Mouse (Mus musculus) forebrain, embryonic 12.5 days (tissue): ENCODE results near the gene Ldah. TPM values are rescaled to one million over a fixed set of nuclear protein-coding genes. Genes with fewer than 3 reads are reported as not detected.
"Not testable (repeated sequence)": the region's sequence is repeated elsewhere in the genome, so short reads cannot be mapped to it uniquely, and the experiment has no call there.

Experiments
- ATAC-seq: fragments of 200-750 bp; cut with Nextera tagmentation; 2 replicates; pipeline ENCODE4 v1.8.0; 2017; ENCODE audit warnings: moderate TSS enrichment; ENCODE audit not compliant: low FRiP score
- H3K27ac ChIP-seq: fragments of 300-500 bp; sonication (generic); 2 replicates; pipeline ENCODE4 v1.5.1; 2016; ENCODE audit warnings: mild to moderate bottlenecking
- H3K27me3 ChIP-seq: fragments of 300-500 bp; sonication (generic); 2 replicates; pipeline ENCODE4 v1.6.1; 2016; ENCODE audit warnings: mild to moderate bottlenecking
- H3K36me3 ChIP-seq: fragments of 300-500 bp; sonication (generic); replicated peaks from 2 replicates; pipeline ENCODE4 v1.6.1; 2016; ENCODE audit warnings: mild to moderate bottlenecking
- H3K4me1 ChIP-seq: fragments of 300-500 bp; sonication (generic); 2 replicates; pipeline ENCODE4 v1.6.1; 2016
- H3K4me2 ChIP-seq: fragments of 300-500 bp; sonication (generic); 2 replicates; pipeline ENCODE4 v1.6.1; 2016; ENCODE audit warnings: mild to moderate bottlenecking, moderate library complexity
- H3K4me3 ChIP-seq: fragments of 300-500 bp; sonication (generic); replicated peaks from 2 replicates; pipeline ENCODE4 v1.5.1; 2016; ENCODE audit warnings: mild to moderate bottlenecking
- H3K9ac ChIP-seq: fragments of 300-500 bp; sonication (generic); 2 replicates; pipeline ENCODE4 v1.6.1; 2016; ENCODE audit warnings: mild to moderate bottlenecking
- H3K9me3 ChIP-seq: fragments of 300-500 bp; sonication (generic); 2 replicates; pipeline ENCODE4 v1.6.1; 2016
- WGBS: fragments of 180-500 bp; shearing (Covaris S2); methylation state at CpG from one replicate; pipeline ENCODE4 v1.1.7; 2016; 5-methylcytosine and 5-hydroxymethylcytosine counted together
- polyA plus RNA-seq: library from polyadenylated mRNA; unstranded; fragments of >200 nt; fragmentation: Nextera tagmentation; extraction: Ambion mirVana; gene quantifications from 2 replicates; pipeline ENCODE4 v1.2.1, GENCODE M21; 2016

Gene Ldah
- 70.3 and 73.1 TPM in 2 replicates for polyA plus RNA-seq

DNA sequence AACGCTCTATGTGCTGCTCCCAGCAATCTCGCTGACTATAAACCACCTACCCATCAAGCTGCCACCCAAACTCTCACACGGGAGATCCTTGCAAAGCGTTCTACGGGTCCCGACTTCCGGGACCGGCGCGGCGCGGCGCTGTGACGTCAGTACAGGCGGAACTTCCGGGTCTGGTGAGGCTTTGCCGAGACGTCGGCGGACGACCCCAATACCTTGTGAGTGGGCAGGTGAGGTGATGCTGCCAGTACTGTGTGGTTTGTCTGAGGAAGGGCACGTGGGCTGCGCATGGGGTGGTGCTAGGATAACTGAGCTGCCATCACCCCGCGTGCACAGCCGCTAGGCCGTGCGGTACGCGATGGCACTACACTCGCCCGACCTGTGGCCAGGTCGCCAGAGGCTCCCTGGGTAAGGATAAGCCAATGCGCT is at the start of gene Ldah:
TSS of gene Ldah (plus strand) at position 130 of the 426 bp plus-strand sequence.
- H3K27ac ChIP-seq = 0 out of 2 replicates have a peak within 1 kb of the TSS, but pooled peaks have one; percentile 37
- H3K36me3 ChIP-seq = no peaks in the 10 kb centered on the region
- no peaks in the 10 kb centered on the region for H3K4me1 ChIP-seq
- H3K9ac ChIP-seq = peak within 1 kb of the TSS; percentile 63
- ATAC-seq = peak; percentile 99
- peak within 1 kb of the TSS; percentile 69 for H3K4me2 ChIP-seq
- WGBS = under 1% methylated on average over 34 of the region's 34 CpGs
- H3K27me3 ChIP-seq = no peaks in the 10 kb centered on the region
- peak within 1 kb of the TSS; percentile 76 for H3K4me3 ChIP-seq
- H3K9me3 ChIP-seq = no peaks in the 10 kb centered on the region

DNA sequence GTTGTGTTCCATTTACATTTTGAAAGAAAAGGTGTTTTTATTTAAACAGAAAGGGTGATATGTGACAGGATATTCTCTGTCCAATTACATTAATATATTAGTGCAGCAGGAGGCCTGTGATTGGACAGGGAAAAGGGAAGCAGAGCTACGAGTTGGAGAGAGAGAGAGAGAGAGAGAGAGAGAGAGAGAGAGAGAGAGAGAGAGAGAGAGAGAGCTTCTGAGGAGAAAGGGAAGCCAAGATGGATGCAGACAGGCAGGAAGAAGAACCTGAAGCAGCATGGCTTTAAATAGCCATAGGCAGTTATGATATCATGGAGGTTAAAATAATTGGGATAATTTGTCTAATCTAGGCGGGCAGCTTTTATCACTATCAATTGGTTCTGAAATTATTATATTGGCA is 40.2 kb upstream of the Ldah start:
- H3K4me2 ChIP-seq = no peak overlapping the region
- no peaks in the 10 kb centered on the region for H3K4me1 ChIP-seq
- no peaks in the 10 kb centered on the region for H3K9me3 ChIP-seq
- ATAC-seq = no peak
- H3K27ac ChIP-seq = no peak overlapping the region
- H3K4me3 ChIP-seq = no peak overlapping the region
- H3K27me3 ChIP-seq = no peaks in the 10 kb centered on the region
- no peak overlapping the region for H3K9ac ChIP-seq
- 57% methylated on average over 2 of the region's 2 CpGs for WGBS
- no peaks in the 10 kb centered on the region for H3K36me3 ChIP-seq

DNA sequence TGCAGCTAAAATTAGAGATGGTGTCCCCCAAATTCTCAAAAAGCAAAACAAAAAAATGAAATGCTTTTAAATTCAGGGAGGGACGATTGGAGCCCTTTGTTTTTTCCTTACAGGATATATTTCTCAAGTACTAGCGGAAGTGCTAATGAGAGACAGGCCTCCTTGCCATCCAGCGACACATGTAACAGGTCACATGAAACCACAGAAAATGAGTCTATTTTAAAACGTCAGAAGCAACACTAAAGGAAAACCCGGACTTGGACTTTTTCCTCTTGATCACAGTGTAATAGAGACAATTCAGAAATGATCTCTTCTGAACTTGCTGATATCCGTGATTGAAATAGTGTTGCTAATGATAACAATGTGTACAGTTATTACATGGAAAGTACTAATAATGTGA is 27.0 kb upstream of the Ldah start:
- no peak overlapping the region for H3K27ac ChIP-seq
- WGBS = 67% methylated on average over 6 of the region's 6 CpGs
- H3K4me1 ChIP-seq = no peaks in the 10 kb centered on the region
- no peaks in the 10 kb centered on the region for H3K36me3 ChIP-seq
- no peaks in the 10 kb centered on the region for H3K9me3 ChIP-seq
- H3K4me3 ChIP-seq = no peak overlapping the region
- ATAC-seq = no peak
- H3K27me3 ChIP-seq = no peaks in the 10 kb centered on the region
- H3K4me2 ChIP-seq = no peak overlapping the region
- no peak overlapping the region for H3K9ac ChIP-seq

DNA sequence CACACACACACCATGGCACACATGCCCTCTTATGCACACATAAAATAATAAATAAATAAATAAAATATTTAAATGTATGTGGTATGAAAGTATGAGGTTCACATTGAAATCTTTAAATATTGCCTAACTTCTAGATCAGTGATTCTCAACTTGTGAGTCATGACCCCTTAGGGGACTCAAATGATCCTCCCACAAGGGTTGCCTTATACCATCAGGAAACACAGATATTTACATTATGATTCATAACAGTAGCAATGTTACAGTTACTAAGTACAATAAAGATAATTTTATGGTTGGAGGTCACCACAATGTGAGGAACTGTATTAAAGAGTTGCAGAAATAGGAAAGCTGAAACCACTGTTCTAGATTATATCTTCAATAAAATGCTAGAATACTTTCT is 26.2 kb upstream of the Ldah start:
- Histone ChIP-seq H3K4me1 (no peaks in the 10 kb centered on the region), H3K36me3 (no peaks in the 10 kb centered on the region), H3K27me3 (no peaks in the 10 kb centered on the region), H3K4me3 (no peak overlapping the region), H3K9ac (no peak overlapping the region), H3K4me2 (no peak overlapping the region), H3K9me3 (no peaks in the 10 kb centered on the region), H3K27ac (no peak overlapping the region)
- ATAC-seq = no peak

DNA sequence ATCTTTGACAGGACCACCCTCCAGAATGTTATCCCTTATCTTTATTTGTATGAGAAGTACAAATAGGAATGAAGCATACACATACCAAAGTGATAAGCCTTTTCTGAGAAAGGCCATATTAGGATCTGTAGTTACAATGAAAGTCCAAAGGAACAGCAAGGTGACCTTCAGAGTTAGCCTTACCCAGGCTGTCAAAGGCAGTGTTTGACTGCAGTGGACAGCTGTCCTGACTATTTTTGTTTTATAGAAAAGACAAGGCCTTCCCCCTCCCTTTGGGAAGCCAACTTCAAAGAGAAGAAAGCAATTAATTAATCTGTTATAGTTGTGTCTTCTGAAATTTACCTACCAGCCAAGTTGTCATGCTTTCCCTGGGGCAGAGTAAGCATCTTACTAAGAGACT is 23.4 kb upstream of the Ldah start:
- H3K4me2 ChIP-seq = no peak overlapping the region
- no peak overlapping the region for H3K4me3 ChIP-seq
- H3K4me1 ChIP-seq = no peaks in the 10 kb centered on the region
- no peak overlapping the region for H3K27ac ChIP-seq
- H3K9ac ChIP-seq = no peak overlapping the region
- H3K27me3 ChIP-seq = no peaks in the 10 kb centered on the region
- no peak for ATAC-seq
- no peaks in the 10 kb centered on the region for H3K36me3 ChIP-seq
- H3K9me3 ChIP-seq = no peaks in the 10 kb centered on the region

DNA sequence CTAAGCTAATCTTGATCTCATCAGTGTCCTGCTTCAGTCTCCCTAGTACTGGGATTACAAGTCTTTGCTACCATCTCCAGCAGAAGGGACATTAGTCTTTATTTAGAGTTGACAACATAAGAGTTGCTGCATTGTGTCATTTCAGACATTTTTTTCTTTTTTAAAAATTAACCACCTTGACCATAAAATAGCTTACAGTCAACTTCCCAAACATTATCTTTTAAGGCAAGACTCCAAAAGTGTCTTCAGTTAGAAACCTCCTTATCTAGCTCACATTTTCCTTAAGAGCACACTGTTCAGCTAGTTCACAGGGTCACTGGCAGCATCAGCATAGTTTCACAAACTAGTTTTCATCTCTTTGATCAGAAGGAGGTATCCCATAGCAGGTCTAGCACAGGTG is 19.7 kb upstream of the Ldah start:
- Histone ChIP-seq H3K9me3 (no peaks in the 10 kb centered on the region), H3K4me2 (no peak overlapping the region), H3K4me3 (no peak overlapping the region), H3K4me1 (no peaks in the 10 kb centered on the region), H3K36me3 (no peaks in the 10 kb centered on the region), H3K9ac (no peak overlapping the region), H3K27me3 (no peaks in the 10 kb centered on the region), H3K27ac (no peak overlapping the region)
- no peak for ATAC-seq

DNA sequence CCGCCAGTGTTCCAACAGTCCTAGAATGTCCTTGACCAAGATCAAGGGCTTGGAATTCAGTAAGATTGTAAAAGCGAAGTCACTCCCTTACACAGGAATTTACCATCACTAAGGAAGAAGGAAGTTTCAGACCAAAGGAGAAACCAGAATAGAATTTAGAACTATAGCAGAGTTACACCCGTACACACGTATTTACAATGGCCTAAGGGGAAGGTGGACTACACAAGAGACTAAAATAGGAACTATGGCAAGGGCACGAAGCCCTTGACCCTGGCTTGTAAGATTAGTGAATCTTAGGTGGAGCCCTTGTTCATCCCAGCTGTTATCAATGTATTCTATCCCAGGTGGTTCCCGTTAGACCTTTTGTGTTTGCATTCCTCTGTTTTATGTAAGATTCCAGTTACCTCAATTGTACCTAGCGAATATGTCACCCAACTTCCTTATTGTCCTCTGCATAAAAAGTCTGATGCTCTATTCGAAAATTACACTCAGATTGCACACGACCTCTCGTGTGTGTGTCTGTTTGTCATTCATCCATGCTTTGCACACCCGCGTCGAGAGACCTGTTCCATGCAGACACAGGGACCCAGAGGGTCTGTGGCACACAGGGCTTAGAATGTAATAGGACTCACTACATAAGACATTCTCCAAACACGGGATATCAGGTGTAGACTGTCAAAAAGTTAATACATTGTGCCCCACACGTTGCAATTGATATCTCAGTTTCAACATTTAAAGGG is 18.9 kb upstream of the Ldah start:
- not testable (repeated sequence) for ATAC-seq, H3K4me1 ChIP-seq, H3K4me2 ChIP-seq, H3K27me3 ChIP-seq, H3K27ac ChIP-seq, H3K9ac ChIP-seq, H3K4me3 ChIP-seq, H3K9me3 ChIP-seq, H3K36me3 ChIP-seq
- 86% methylated on average over 15 of the region's 15 CpGs for WGBS

DNA sequence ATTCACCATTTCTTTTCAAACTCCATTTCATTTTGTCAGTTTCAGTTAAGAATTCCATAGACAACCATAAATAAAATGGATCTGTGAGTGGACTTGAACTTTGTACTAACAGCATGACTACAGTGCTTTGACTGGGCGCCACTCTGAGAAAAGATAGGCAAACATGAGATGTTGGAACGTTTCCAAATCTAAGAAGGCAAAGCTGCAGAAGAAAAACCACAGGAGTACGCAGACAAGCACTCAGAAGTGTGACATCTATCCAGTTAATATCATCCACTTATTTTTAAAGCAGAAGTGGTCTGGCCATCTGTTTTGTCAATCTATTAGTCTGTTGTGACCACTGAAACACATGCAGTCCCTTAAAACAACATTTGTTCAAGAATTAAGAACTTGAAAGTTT is 18.2 kb upstream of the Ldah start:
- WGBS = 74% methylated on average over 3 of the region's 3 CpGs
- H3K36me3 ChIP-seq = no peaks in the 10 kb centered on the region
- no peak overlapping the region for H3K4me3 ChIP-seq
- no peaks in the 10 kb centered on the region for H3K27me3 ChIP-seq
- H3K9me3 ChIP-seq = no peaks in the 10 kb centered on the region
- no peak overlapping the region for H3K4me2 ChIP-seq
- H3K27ac ChIP-seq = no peak overlapping the region
- H3K9ac ChIP-seq = no peak overlapping the region
- ATAC-seq = no peak
- H3K4me1 ChIP-seq = no peaks in the 10 kb centered on the region

DNA sequence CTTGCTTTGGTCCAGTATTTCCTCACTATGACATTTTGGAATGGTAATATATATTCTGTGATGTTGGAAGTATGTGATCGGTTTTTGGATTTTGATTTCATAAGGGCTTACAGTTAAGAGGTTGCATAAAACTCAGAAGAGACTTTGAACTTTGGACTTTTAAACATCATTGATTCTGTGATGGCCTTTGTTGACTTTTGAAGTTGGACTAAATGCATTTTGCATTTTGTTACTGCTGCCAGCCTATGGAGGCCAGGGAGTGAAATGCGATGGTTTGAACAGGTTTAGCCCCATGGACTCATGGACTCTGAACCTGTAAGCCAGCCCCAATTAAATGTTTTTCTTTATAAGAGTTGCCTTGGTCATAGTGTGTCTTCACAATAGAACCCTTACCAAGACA is 2.2 kb upstream of the Ldah start:
- 80% methylated on average over 2 of the region's 2 CpGs for WGBS
- no peak for ATAC-seq

DNA sequence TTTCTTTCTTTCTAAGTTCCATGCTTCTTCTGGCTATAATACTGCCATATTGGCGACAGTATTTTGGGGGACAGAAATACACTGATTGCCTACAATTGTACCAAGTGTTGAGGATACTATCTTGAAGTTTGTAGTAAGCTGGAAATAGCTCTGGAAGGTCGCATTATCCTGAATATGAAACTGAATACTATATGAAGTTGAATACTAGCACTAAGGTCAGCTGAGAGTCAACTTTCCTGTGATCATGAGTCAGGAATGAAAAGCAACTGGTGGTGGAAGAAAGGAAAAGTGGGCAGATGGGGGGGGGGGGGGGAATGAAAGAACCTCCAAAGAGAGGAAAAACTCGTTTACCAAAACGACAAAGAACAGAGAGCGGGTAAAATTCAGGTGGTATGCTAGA is 329 bp upstream of the Ldah start:
- no peaks in the 10 kb centered on the region for H3K4me1 ChIP-seq
- peak; percentile 31; the same call in 1 of the 2 replicates for ATAC-seq
- H3K27ac ChIP-seq = no peak overlapping the region
- H3K36me3 ChIP-seq = no peaks in the 10 kb centered on the region
- peak overlapping the region; percentile 76 for H3K4me3 ChIP-seq
- no peaks in the 10 kb centered on the region for H3K27me3 ChIP-seq
- H3K9me3 ChIP-seq = no peaks in the 10 kb centered on the region
- peak overlapping the region; percentile 69 for H3K4me2 ChIP-seq
- H3K9ac ChIP-seq = peak overlapping the region; percentile 63
- 17% methylated on average over 5 of the region's 5 CpGs for WGBS

More for the DNA sequence above, 2.2 kb upstream of the Ldah start:
- H3K9ac ChIP-seq = no peak overlapping the region
- no peaks in the 10 kb centered on the region for H3K4me1 ChIP-seq
- H3K4me2 ChIP-seq = no peak overlapping the region
- no peak overlapping the region for H3K27ac ChIP-seq
- no peak overlapping the region for H3K4me3 ChIP-seq
- H3K27me3 ChIP-seq = no peaks in the 10 kb centered on the region
- no peaks in the 10 kb centered on the region for H3K9me3 ChIP-seq
- H3K36me3 ChIP-seq = no peaks in the 10 kb centered on the region

DNA sequence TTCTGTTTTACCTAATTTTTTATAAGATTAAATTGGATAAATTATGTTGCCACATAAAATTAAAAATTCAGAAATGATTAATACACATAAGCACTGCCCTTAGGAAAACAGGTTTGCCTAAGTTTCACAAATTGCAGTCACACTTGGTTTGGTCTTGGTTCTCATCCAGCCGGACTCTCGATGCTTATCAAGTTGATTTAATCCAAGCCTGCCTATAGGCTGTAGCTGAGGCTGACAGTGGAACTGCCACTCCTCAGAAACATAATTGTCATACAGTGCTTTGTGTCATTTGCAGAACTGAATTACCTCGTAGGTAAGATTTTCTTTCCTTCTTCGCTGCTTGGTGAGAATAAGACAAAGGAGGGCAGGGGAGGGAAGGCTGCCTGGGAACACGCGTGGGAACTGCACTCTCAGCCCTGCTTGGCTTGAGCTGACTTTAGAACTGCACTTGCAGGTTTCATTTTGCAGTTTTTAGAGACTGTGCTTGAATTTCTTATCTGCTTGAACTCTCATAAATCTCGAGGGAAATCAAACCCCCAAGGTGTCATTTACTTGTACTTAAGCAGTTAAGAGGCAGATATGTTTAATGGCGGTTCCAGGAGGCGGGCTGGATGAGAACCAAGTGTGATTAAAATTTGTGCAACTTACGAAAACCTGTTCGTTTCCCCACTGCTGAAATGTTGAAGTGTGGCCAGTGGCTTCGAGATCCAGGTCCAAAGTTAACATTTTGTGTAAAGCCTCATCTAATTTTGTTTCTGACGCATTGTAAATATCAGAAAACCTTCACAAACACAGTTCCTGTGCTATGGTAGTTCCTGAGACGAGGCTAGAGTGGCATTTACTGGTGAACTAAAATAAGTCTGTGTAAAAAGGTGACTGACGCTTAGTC is 8.7 kb downstream of the Ldah start:
- Histone ChIP-seq H3K4me2 (no peak overlapping the region), H3K4me3 (no peak overlapping the region), H3K36me3 (no peaks in the 10 kb centered on the region), H3K9me3 (no peaks in the 10 kb centered on the region), H3K9ac (no peak overlapping the region), H3K27me3 (no peaks in the 10 kb centered on the region), H3K4me1 (no peaks in the 10 kb centered on the region), H3K27ac (no peak overlapping the region)
- WGBS = 89% methylated on average over 15 of the region's 15 CpGs
- ATAC-seq = no peak

DNA sequence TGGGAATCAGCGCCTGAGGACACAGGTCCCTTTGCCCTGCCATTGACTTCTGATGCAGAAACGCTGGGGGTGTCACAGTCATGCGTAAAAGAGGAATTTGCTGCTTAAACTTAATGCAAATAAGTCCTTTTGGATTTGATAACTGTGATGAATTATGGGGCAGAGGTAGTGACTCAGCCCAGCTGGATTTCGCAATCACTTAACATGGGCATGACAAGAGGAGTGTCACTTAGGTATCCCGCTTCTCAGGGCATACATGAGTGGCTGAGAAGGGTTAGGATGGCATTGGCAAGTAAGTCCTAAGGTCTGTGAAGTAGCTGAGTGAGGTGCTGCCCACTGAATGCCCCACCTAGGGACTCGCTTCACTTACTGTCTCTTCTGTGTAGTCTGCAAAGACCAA is 15.1 kb downstream of the Ldah start:
- Histone ChIP-seq H3K36me3 (no peaks in the 10 kb centered on the region; the same call in 1 of the 2 replicates), H3K9ac (no peak overlapping the region), H3K27me3 (no peaks in the 10 kb centered on the region), H3K27ac (no peak overlapping the region), H3K4me2 (no peak overlapping the region), H3K4me1 (no peaks in the 10 kb centered on the region), H3K9me3 (no peaks in the 10 kb centered on the region), H3K4me3 (no peak overlapping the region)
- WGBS = 94% methylated on average over 6 of the region's 6 CpGs
- ATAC-seq = no peak
